Mouse (Mus musculus) CH12.LX (cell line): ENCODE data around the gene Slc27a2. TPM values are rescaled to one million over a fixed set of nuclear protein-coding genes. Genes with fewer than 3 reads are reported as not detected.
A peak's percentile ranks its signal among the peaks of the same experiment; 100 is the strongest.

Source experiments
- DNase-seq: peaks from one replicate; pipeline ENCODE4 v3.0.0-alpha.2; 2013; ENCODE audit errors: extremely low read depth
- H3K27ac ChIP-seq: 2 replicates; pipeline ENCODE4 v1.5.1; 2012; ENCODE audit warnings: low read depth, mild to moderate bottlenecking, control low read depth, moderate library complexity; ENCODE audit not compliant: insufficient read depth
- H3K27me3 ChIP-seq: replicated peaks from 2 replicates; pipeline ENCODE3; 2012; ENCODE audit warnings: inconsistent platforms
- H3K36me3 ChIP-seq, 2 experiments: replicated peaks in 1 of 2; 2 replicates each; pipeline versions ENCODE3 to v1.6.1; 2012; ENCODE audit warnings: inconsistent platforms in 1 of 2, low read length in 1 of 2, mild to moderate bottlenecking in 1 of 2, mixed read lengths in 1 of 2, moderate library complexity in 1 of 2; ENCODE audit not compliant: control insufficient read depth in 1 of 2, insufficient read depth in 1 of 2
- H3K4me1 ChIP-seq, 2 experiments: 2 replicates each; pipeline ENCODE4 v1.6.1; 2012; ENCODE audit warnings: inconsistent platforms in 1 of 2, moderate library complexity in 1 of 2; ENCODE audit not compliant: insufficient read depth in 2 of 2, control insufficient read depth in 1 of 2
- H3K4me2 ChIP-seq: 2 replicates; pipeline ENCODE4 v1.6.1; 2012; ENCODE audit warnings: low read depth, mild to moderate bottlenecking, control low read depth; ENCODE audit not compliant: poor library complexity, insufficient read depth, severe bottlenecking
- H3K4me3 ChIP-seq, 3 experiments: fragments of 150-350 bp in 1 of 3; sonication (generic) in 1 of 3; replicated peaks in 1 of 3; 2 replicates each; pipeline versions ENCODE3 to v1.5.1; 2011 to 2012; ENCODE audit warnings: low read depth in 2 of 3, low read length in 2 of 3, mild to moderate bottlenecking in 2 of 3, moderate library complexity in 2 of 3, control low read depth in 1 of 3, improper control_type of control experiment in 1 of 3, inconsistent platforms in 1 of 3, mixed read lengths in 1 of 3; ENCODE audit not compliant: poor library complexity in 1 of 3
- H3K79me2 ChIP-seq: replicated peaks from 2 replicates; pipeline ENCODE4 v1.6.1; 2012; ENCODE audit warnings: mild to moderate bottlenecking, moderate library complexity; ENCODE audit not compliant: control insufficient read depth, poor library complexity, insufficient read depth, severe bottlenecking; ENCODE audit errors: extremely low read depth
- H3K9ac ChIP-seq: 2 replicates; pipeline ENCODE4 v1.6.1; 2012; ENCODE audit warnings: low read depth, mild to moderate bottlenecking, control low read depth, moderate library complexity; ENCODE audit not compliant: insufficient read depth
- H3K9me3 ChIP-seq: replicated peaks from 2 replicates; pipeline ENCODE3; 2012; ENCODE audit warnings: low read length, inconsistent platforms, mixed read lengths
- BHLHE40 ChIP-seq: IDR thresholded peaks from 2 replicates; pipeline ENCODE4 v1.6.1; 2011; ENCODE audit warnings: mild to moderate bottlenecking, low read depth, low read length, improper control_type of control experiment
- CHD1 ChIP-seq: IDR thresholded peaks from 2 replicates; pipeline ENCODE4 v1.6.1; 2012; ENCODE audit warnings: low read depth, low read length, improper control_type of control experiment, inconsistent platforms
- CHD2 ChIP-seq: IDR thresholded peaks from 2 replicates; pipeline ENCODE4 v1.6.1; 2011; ENCODE audit warnings: low read length, improper control_type of control experiment
- CTCF ChIP-seq, 2 experiments: IDR thresholded peaks in 1 of 2; conservative IDR thresholded peaks in 1 of 2; 2 replicates each; pipeline ENCODE4 v1.5.1; 2011 to 2012; ENCODE audit warnings: low read depth in 2 of 2, low read length in 2 of 2, improper control_type of control experiment in 1 of 2, inconsistent platforms in 1 of 2, mild to moderate bottlenecking in 1 of 2, moderate library complexity in 1 of 2
- E2F4 ChIP-seq: IDR thresholded peaks from 2 replicates; pipeline ENCODE4 v1.6.1; 2011; ENCODE audit warnings: low read depth, low read length, improper control_type of control experiment; ENCODE audit not compliant: insufficient replicate concordance
- ELF1 ChIP-seq: IDR thresholded peaks from 2 replicates; pipeline ENCODE4 v1.6.1; 2014; ENCODE audit warnings: low read depth, mild to moderate bottlenecking, inconsistent platforms, low read length, improper control_type of control experiment
- ETS1 ChIP-seq: conservative IDR thresholded peaks from 2 replicates; pipeline ENCODE4 v1.6.1; 2012; ENCODE audit warnings: low read depth, mild to moderate bottlenecking, inconsistent platforms, low read length, improper control_type of control experiment, moderate library complexity
- GABPA ChIP-seq: IDR thresholded peaks from 2 replicates; pipeline ENCODE4 v1.6.1; 2012; ENCODE audit warnings: low read depth, low read length, improper control_type of control experiment, inconsistent platforms; ENCODE audit not compliant: insufficient replicate concordance
- IRF4 ChIP-seq: IDR thresholded peaks from 2 replicates; pipeline ENCODE4 v1.6.1; 2014; ENCODE audit warnings: low read depth, mild to moderate bottlenecking, inconsistent platforms, low read length, improper control_type of control experiment
- JUN ChIP-seq: IDR thresholded peaks from 2 replicates; pipeline ENCODE4 v1.6.1; 2011; ENCODE audit warnings: low read depth, mild to moderate bottlenecking, low read length, improper control_type of control experiment, moderate library complexity; ENCODE audit not compliant: insufficient read depth
- JUND ChIP-seq: conservative IDR thresholded peaks from 2 replicates; pipeline ENCODE4 v1.6.1; 2011; ENCODE audit warnings: low read depth, low read length, improper control_type of control experiment
- KAT2A ChIP-seq: IDR thresholded peaks from 2 replicates; pipeline ENCODE4 v1.6.1; 2012; ENCODE audit warnings: low read length, improper control_type of control experiment, inconsistent platforms; ENCODE audit not compliant: insufficient replicate concordance
- MAFK ChIP-seq: IDR thresholded peaks from 2 replicates; pipeline ENCODE4 v1.6.1; 2011; ENCODE audit warnings: low read length, improper control_type of control experiment; ENCODE audit not compliant: insufficient replicate concordance
- MAX ChIP-seq: IDR thresholded peaks from 2 replicates; pipeline ENCODE4 v1.6.1; 2011; ENCODE audit warnings: low read length, improper control_type of control experiment
- MAZ ChIP-seq: IDR thresholded peaks from 2 replicates; pipeline ENCODE4 v1.6.1; 2012; ENCODE audit warnings: low read depth, mild to moderate bottlenecking, inconsistent platforms, low read length, improper control_type of control experiment, moderate library complexity
- MEF2A ChIP-seq: IDR thresholded peaks from 2 replicates; pipeline ENCODE4 v1.6.1; 2014; ENCODE audit warnings: low read depth, mild to moderate bottlenecking, inconsistent platforms, low read length, improper control_type of control experiment, borderline replicate concordance
- MXI1 ChIP-seq: IDR thresholded peaks from 2 replicates; pipeline ENCODE4 v1.6.1; 2011; ENCODE audit warnings: mild to moderate bottlenecking, low read depth, low read length, improper control_type of control experiment
- MYC ChIP-seq: IDR thresholded peaks from 2 replicates; pipeline ENCODE4 v1.6.1; 2011; ENCODE audit warnings: low read depth, mild to moderate bottlenecking, improper control_type of control experiment, low read length
- NELFE ChIP-seq: IDR thresholded peaks from 2 replicates; pipeline ENCODE4 v1.6.1; 2011; ENCODE audit warnings: low read depth, low read length, improper control_type of control experiment
- NRF1 ChIP-seq: IDR thresholded peaks from 2 replicates; pipeline ENCODE4 v1.6.1; 2014; ENCODE audit warnings: low read depth, mild to moderate bottlenecking, inconsistent platforms, low read length, improper control_type of control experiment, moderate library complexity
- PAX5 ChIP-seq: IDR thresholded peaks from 2 replicates; pipeline ENCODE4 v1.6.1; 2012; ENCODE audit warnings: low read length, inconsistent platforms, mixed read lengths
- POLR2A ChIP-seq: IDR thresholded peaks from 2 replicates; pipeline ENCODE4 v1.6.1; 2011; ENCODE audit warnings: low read depth, mild to moderate bottlenecking, improper control_type of control experiment, low read length
- RAD21 ChIP-seq: IDR thresholded peaks from 2 replicates; pipeline ENCODE4 v1.6.1; 2011; ENCODE audit warnings: low read depth, mild to moderate bottlenecking, low read length, improper control_type of control experiment, moderate library complexity
- RCOR1 ChIP-seq: conservative IDR thresholded peaks from 2 replicates; pipeline ENCODE4 v1.6.1; 2012; ENCODE audit warnings: low read depth, mild to moderate bottlenecking, inconsistent platforms, low read length, improper control_type of control experiment
- SIN3A ChIP-seq: IDR thresholded peaks from 2 replicates; pipeline ENCODE4 v1.6.1; 2012; ENCODE audit warnings: low read length, improper control_type of control experiment, inconsistent platforms
- SMC3 ChIP-seq: IDR thresholded peaks from 2 replicates; pipeline ENCODE4 v1.6.1; 2011; ENCODE audit warnings: low read depth, low read length, improper control_type of control experiment
- TCF12 ChIP-seq: IDR thresholded peaks from 2 replicates; pipeline ENCODE4 v1.6.1; 2014; ENCODE audit warnings: low read depth, mild to moderate bottlenecking, inconsistent platforms, low read length, improper control_type of control experiment
- UBTF ChIP-seq: IDR thresholded peaks from 2 replicates; pipeline ENCODE4 v1.6.1; 2012; ENCODE audit warnings: low read depth, mild to moderate bottlenecking, inconsistent platforms, low read length, improper control_type of control experiment, moderate library complexity
- USF1 ChIP-seq: IDR thresholded peaks from 2 replicates; pipeline ENCODE4 v1.6.1; 2014; ENCODE audit warnings: low read depth, mild to moderate bottlenecking, inconsistent platforms, low read length, improper control_type of control experiment
- ZC3H11A ChIP-seq: IDR thresholded peaks from 2 replicates; pipeline ENCODE4 v1.6.1; 2012; ENCODE audit warnings: low read depth, mild to moderate bottlenecking, inconsistent platforms, low read length, improper control_type of control experiment
- ZNF384 ChIP-seq: IDR thresholded peaks from 2 replicates; pipeline ENCODE4 v1.6.1; 2012; ENCODE audit warnings: low read depth, low read length, improper control_type of control experiment, inconsistent platforms
- dilution Hi-C: fragments of 300-500 bp; cut with MboI; formaldehyde crosslinking; loops from 2 replicates; pipeline ENCODE4 v1.14.3; 2020; ENCODE audit warnings: low sequenced_read_pairs; ENCODE audit not compliant: extremely low pct_unique_long_range_greater_than_20kb, extremely low pct_ligation_motif_present
- in situ Hi-C: fragments of 300-500 bp; cut with MboI; formaldehyde crosslinking; loops from 3 replicates; pipeline ENCODE4 v1.14.3; 2019; ENCODE audit warnings: low sequenced_read_pairs, low pct_ligation_motif_present, low pct_unique_long_range_greater_than_20kb, mixed read lengths
- polyA plus RNA-seq: library from polyadenylated mRNA; unstranded; fragments of >175 nt; gene quantifications from 2 replicates; pipeline ENCODE4 v1.2.1, GENCODE M21; 2012; ENCODE audit warnings: low read depth; ENCODE audit not compliant: insufficient read length
- total RNA-seq, 2 experiments: library from RNA; depleted of rRNA; stranded (reverse); fragments of 300-350 nt in 1 of 2; fragments of >200 nt in 1 of 2; gene quantifications; 2 replicates each; pipeline ENCODE4 v1.2.3; 2012 to 2014

Slc27a2 gene
- total and polyA plus RNA-seq, 3 experiments, result not detected

DNA sequence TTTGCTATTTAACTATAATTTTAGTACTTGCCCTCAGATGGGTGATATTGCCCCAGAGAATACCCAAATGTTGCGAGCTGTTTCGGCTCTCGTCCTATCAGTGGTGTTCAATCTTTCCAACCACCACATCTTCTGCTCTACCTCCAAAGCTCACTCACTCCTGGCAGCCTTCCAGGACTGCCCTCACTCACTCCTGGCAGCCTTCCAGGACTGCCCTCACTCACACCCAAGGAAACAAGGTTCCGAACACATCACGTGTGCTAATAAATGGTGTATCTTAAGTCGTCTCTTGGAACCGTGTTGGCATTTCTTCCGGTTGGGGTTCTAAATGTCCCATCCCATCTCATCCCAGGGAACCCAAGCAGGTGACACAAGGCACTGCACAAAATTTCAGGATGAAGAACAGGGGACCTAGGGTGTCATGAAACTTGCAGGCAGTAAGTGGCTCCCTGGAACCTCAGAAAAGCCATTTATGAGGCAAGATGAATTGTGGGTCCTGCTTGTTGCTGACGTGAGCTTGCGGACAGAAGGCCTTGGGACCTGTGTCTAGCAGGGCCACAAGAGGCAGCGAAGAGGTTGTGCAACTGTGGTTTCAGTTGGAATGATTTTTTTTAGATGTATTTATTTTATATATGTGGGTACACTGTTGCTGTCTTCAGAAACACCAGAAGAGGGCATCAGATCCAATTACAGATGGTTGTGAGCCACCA lies 32.2 kb upstream of the Slc27a2 start:
- no peaks in the 10 kb centered on the region for H3K27me3 ChIP-seq
- no peaks in the 10 kb centered on the region for H3K79me2 ChIP-seq
- H3K9me3 ChIP-seq, result no peaks in the 10 kb centered on the region
- H3K4me3 ChIP-seq, result no peak overlapping the region
- H3K4me1 ChIP-seq, result peaks cover 8 to 9% of the 10 kb centered on the region in 2 experiments
- no peak overlapping the region for H3K9ac ChIP-seq
- peak overlapping the region; percentile 3; the same call in 1 of the 2 replicates for H3K4me2 ChIP-seq
- in situ Hi-C loops, result no loop called here
- H3K27ac ChIP-seq, result no peak overlapping the region
- no peak for TF ChIP-seq NRF1
- TF ChIP-seq SIN3A, result no peak
- TF ChIP-seq MAZ, result no peak
- TF ChIP-seq RAD21, result no peak
- no peak for TF ChIP-seq SMC3
- no peak for TF ChIP-seq JUND
- no peak for TF ChIP-seq NELFE
- TF ChIP-seq KAT2A, result no peak
- TF ChIP-seq JUN, result no peak
- TF ChIP-seq UBTF, result no peak
- TF ChIP-seq USF1, result peak; percentile 25; the same call in 1 of the 2 replicates
- TF ChIP-seq CHD2, result no peak
- no peak for TF ChIP-seq ETS1
- TF ChIP-seq ZNF384, result no peak
- no peak for TF ChIP-seq POLR2A
- TF ChIP-seq E2F4, result no peak
- no peak for TF ChIP-seq MEF2A
- TF ChIP-seq MAFK, result no peak
- TF ChIP-seq MYC, result no peak
- TF ChIP-seq CHD1, result no peak
- TF ChIP-seq CTCF (conservative IDR thresholded peaks at IDR 0.05 in 1 of 2, IDR thresholded peaks at IDR 0.05 in 1 of 2; ENCODE audit: low read depth in 2 of 2, low read length in 2 of 2), result peak in 1 of 2 experiments; percentile 25; a peak in 2 of 4 replicates
- TF ChIP-seq BHLHE40, result peak; percentile 80
- TF ChIP-seq IRF4, result no peak
- no peak for TF ChIP-seq PAX5
- 0 out of 2 replicates have a peak, but pooled peaks have one; percentile 7 for TF ChIP-seq TCF12
- no peak for TF ChIP-seq GABPA
- TF ChIP-seq MAX, result no peak
- TF ChIP-seq ZC3H11A, result no peak
- TF ChIP-seq ELF1, result no peak
- no peak for TF ChIP-seq RCOR1
- no peak for TF ChIP-seq MXI1
- dilution Hi-C loops, result no loop called here
- H3K36me3 ChIP-seq, result no peaks in the 10 kb centered on the region
- DNase-seq, result no peak
